Mouse (Mus musculus) stomach, embryonic 16.5 days (tissue): Measurements from ENCODE around the gene Tpm1. TPM values are rescaled to one million over a fixed set of nuclear protein-coding genes. Genes with fewer than 3 reads are reported as not detected.

Experiments
- ATAC-seq: fragments of 200-750 bp; cut with Nextera tagmentation; 2 replicates; pipeline ENCODE4 v1.8.0; 2017; ENCODE audit warnings: moderate number of reproducible peaks, moderate TSS enrichment; ENCODE audit not compliant: insufficient read depth, low FRiP score
- H3K27ac ChIP-seq: fragments of 300-500 bp; sonication (generic); 2 replicates; pipeline ENCODE4 v1.5.1; 2014; ENCODE audit warnings: low read length
- H3K27me3 ChIP-seq: fragments of 300-500 bp; sonication (generic); 2 replicates; pipeline ENCODE4 v1.6.1; 2014; ENCODE audit warnings: low read length, control low read depth, mixed read lengths; ENCODE audit not compliant: control insufficient read depth, insufficient read depth
- H3K36me3 ChIP-seq: fragments of 300-500 bp; sonication (generic); 2 replicates; pipeline ENCODE4 v1.6.1; 2014; ENCODE audit warnings: low read length; ENCODE audit not compliant: control insufficient read depth, insufficient read depth
- H3K4me1 ChIP-seq: fragments of 300-500 bp; sonication (generic); 2 replicates; pipeline ENCODE4 v1.6.1; 2014; ENCODE audit warnings: low read length, control low read depth, mixed read lengths; ENCODE audit not compliant: control insufficient read depth, insufficient read depth
- H3K4me2 ChIP-seq: fragments of 300-500 bp; sonication (generic); 2 replicates; pipeline ENCODE4 v1.6.1; 2014; ENCODE audit warnings: low read depth, low read length, mixed read lengths
- H3K4me3 ChIP-seq: fragments of 300-500 bp; sonication (generic); replicated peaks from 2 replicates; pipeline ENCODE4 v1.5.1; 2014; ENCODE audit warnings: mild to moderate bottlenecking, low read length
- H3K9ac ChIP-seq: fragments of 300-500 bp; sonication (generic); 2 replicates; pipeline ENCODE4 v1.6.1; 2014; ENCODE audit warnings: low read length
- H3K9me3 ChIP-seq: fragments of 300-500 bp; sonication (generic); replicated peaks from 2 replicates; pipeline ENCODE4 v1.6.1; 2016; ENCODE audit warnings: low read length, control low read depth; ENCODE audit not compliant: control insufficient read depth
- WGBS: fragments of 180-500 bp; shearing (Covaris S2); extraction: QIAGEN DNeasy Blood & Tissue Kit; methylation state at CpG from one replicate; pipeline ENCODE4 v1.1.7; 2014; 5-methylcytosine and 5-hydroxymethylcytosine counted together
- polyA plus RNA-seq: library from polyadenylated mRNA; unstranded; fragments of >200 nt; fragmentation: Nextera tagmentation; extraction: Ambion mirVana; gene quantifications from 2 replicates; pipeline ENCODE4 v1.2.1, GENCODE M21; 2015

The Tpm1 gene
- polyA plus RNA-seq, 1 experiment from 2014 or later = 1,473 TPM

DNA sequence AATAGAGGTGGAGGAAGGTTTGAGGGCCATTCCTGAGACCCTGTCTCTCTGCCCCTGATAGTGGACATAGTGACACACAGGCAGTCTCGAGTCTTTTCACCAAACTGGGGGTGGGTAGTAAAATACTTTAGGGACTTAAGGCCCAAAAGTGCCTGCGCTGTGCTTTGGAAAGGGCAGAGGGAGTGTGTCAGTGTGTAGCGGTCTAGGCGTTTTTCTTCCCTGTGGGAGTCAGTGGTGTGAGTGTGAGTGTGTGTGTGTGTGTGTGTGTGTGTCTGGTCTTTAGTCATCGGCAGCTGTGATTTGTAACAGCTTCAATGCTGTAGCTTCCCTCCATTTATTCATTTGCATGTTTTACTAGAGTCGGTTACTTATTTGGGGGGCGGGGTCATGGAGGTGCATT lies 630 bp upstream of the Tpm1 start:
- 17% methylated on average over 7 of the region's 7 CpGs for WGBS
- peak overlapping the region; percentile 79 for H3K4me3 ChIP-seq
- peak overlapping the region; percentile 96 for H3K27ac ChIP-seq
- H3K27me3 ChIP-seq = no peaks in the 10 kb centered on the region
- no peak for ATAC-seq
- H3K9me3 ChIP-seq = no peaks in the 10 kb centered on the region
- H3K36me3 ChIP-seq = no peaks in the 10 kb centered on the region
- H3K4me1 ChIP-seq = peaks cover 19% of the 10 kb centered on the region
- peak overlapping the region; percentile 82 for H3K4me2 ChIP-seq
- H3K9ac ChIP-seq = peak overlapping the region; percentile 95

DNA sequence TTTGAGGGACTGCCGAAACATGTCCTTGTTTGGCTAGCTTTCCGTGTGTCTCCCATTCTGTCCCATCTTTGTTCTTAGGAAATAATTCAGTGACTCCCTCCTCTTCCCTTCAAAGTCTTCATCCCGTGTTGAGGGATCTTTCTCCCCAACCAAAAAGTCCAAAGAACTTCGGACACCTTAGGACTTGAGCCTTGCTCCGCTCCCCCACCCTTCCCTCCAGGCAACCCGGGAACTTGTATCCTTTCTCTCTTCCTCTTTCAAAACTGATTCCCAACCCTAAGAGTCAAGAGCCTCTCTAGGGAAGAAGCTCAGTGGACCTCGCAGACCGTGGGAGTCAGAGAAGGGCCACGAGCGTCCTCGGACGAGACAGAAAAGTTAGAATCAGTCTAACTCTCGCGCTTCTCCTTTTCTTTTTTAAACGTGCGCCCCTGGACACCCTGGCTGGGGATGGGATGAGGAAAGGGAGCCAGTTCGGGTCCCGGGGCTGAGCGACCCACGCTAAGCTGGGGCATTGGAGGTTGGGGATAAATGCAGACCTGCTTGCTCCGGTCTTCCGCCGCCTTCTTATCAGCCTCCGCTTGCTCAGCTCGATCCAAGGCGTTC lies 622 bp downstream of the Tpm1 start:
- peak overlapping the region; percentile 79 for H3K4me3 ChIP-seq
- peaks cover 23% of the 10 kb centered on the region for H3K4me1 ChIP-seq
- WGBS = 1% methylated on average over 26 of the region's 26 CpGs
- H3K27ac ChIP-seq = peak overlapping the region; percentile 96
- H3K9me3 ChIP-seq = no peaks in the 10 kb centered on the region
- H3K27me3 ChIP-seq = no peaks in the 10 kb centered on the region
- no peak for ATAC-seq
- peak overlapping the region; percentile 95 for H3K9ac ChIP-seq
- no peaks in the 10 kb centered on the region for H3K36me3 ChIP-seq
- peak overlapping the region; percentile 82 for H3K4me2 ChIP-seq

DNA sequence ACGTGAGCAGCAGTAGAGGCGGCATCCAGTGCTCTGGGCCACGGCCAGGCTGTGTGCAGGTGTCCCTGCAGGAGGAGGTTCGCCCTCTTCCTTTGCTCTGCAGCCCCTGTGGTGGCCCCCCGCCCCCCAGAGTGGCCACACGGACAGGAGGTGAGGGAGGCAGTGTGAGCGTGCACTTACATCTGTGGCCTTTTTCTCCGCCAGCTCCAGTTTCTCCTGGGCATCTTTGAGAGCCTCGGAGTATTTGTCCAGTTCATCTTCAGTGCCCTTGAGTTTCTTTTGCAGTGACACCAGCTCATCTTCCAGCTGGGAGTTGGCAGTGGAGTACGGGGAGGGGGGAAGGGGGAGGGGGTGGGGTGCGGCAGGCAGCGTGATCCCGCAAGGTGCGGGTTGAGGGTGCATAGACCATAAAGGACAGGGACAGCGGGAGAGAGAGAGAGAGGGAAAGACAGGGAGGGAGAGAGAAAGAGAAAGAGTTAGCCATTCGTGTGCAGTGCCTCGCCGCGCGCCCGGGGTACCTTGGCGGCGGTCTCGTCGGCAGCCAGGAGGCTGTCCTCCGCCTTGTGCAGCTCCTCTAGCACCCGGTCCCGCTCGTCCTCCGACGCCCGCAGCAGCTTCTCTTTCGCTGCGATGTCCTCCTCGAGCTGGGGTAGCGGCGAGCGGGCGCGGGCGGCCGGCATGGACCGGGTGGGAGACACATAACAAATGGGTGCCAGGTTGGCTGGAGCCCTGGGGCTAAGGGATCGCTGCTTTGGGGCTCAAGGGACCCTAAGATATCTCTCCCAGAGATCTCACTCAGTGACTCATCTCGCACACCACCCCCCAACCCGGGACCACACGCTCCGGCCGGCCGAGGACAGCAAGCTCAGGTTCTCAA lies 1.4 kb downstream of the Tpm1 start:
- peaks cover 23% of the 10 kb centered on the region for H3K4me1 ChIP-seq
- H3K27me3 ChIP-seq = no peaks in the 10 kb centered on the region
- WGBS = under 1% methylated on average over 46 of the region's 50 CpGs
- peak overlapping the region; percentile 82 for H3K4me2 ChIP-seq
- peak overlapping the region; percentile 95 for H3K9ac ChIP-seq
- no peak for ATAC-seq
- no peaks in the 10 kb centered on the region for H3K9me3 ChIP-seq
- H3K4me3 ChIP-seq = peak overlapping the region; percentile 79
- peak overlapping the region; percentile 96 for H3K27ac ChIP-seq
- H3K36me3 ChIP-seq = no peaks in the 10 kb centered on the region

DNA sequence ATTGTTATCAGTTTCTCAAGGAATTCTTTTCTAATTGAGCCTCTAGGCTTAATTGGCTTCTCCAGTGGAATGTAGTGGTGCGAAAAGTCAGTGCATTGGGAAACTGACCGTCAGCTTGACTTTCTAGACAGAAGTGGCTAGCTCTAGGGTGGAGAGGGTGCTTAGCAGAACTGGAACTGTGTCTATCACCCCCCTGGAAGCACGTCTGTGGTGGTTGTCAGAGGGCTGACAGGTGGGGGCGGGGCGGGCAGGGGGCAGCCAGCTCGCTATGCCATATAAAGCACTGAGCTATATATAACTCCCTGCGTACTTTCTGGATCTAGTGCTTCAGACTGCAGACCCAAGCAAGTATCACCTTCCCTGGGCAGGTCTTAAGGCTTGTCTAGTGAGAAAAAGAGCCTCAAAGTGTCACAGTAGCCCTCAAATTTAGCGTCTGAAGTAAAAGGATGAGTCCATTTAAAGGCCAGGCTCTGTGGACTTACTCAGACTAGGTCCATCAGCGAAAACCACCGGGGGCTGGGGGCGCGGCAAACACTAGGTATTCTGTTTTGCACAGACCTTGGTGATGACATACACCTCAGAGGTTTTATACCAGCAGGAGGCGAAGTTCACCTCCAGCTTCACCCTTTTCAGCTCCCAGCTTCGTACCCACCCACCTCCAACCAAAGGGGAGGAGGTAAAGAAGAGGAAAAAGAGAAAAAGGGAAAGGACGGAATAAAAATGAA lies 2.2 kb downstream of the Tpm1 start:
- peak overlapping the region; percentile 79 for H3K4me3 ChIP-seq
- H3K27ac ChIP-seq = peak overlapping the region; percentile 96
- peak overlapping the region; percentile 82 for H3K4me2 ChIP-seq
- WGBS = 8% methylated on average over 15 of the region's 15 CpGs
- H3K9ac ChIP-seq = peak overlapping the region; percentile 95
- H3K9me3 ChIP-seq = no peaks in the 10 kb centered on the region
- no peaks in the 10 kb centered on the region for H3K27me3 ChIP-seq
- H3K36me3 ChIP-seq = no peaks in the 10 kb centered on the region
- ATAC-seq = no peak
- H3K4me1 ChIP-seq = peaks cover 26% of the 10 kb centered on the region

DNA sequence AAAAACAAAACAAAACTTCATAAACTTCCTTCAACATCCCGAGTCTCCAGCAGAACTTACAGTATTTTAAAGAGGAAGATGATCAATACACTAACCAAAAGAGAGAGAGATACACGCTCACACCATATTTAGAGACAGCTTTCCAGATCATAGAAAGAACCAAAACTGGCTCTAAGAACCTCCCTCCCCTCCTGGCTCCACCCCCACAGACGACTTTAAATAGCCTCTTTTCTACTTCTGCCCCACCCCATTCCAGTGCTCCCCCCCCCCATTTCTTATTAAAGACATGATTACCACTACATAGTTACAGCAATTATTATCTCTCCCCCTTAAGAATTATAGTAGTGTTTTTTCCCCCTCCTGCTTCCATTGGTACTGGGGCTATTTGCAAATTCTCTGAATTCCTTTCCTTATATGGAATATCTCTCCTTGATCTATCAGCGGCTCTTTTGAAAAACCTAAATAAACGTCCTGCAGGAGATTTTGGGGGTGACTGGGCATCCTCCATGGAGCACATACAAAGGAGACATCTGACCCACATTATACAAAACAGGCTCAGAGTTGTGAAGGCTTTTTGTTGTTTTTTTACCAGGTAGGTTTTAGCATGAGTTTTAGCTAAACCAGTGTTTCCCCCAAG lies 3.1 kb downstream of the Tpm1 start:
- Histone ChIP-seq H3K27me3 (no peaks in the 10 kb centered on the region), H3K9me3 (no peaks in the 10 kb centered on the region), H3K4me1 (peaks cover 35% of the 10 kb centered on the region), H3K9ac (peak overlapping the region; percentile 95; the same call in 1 of the 2 replicates), H3K27ac (peak overlapping the region; percentile 96), H3K4me2 (peak overlapping the region; percentile 82), H3K4me3 (peak overlapping the region; percentile 79), H3K36me3 (no peaks in the 10 kb centered on the region)
- ATAC-seq = no peak
- 14% methylated on average over 5 of the region's 5 CpGs for WGBS

DNA sequence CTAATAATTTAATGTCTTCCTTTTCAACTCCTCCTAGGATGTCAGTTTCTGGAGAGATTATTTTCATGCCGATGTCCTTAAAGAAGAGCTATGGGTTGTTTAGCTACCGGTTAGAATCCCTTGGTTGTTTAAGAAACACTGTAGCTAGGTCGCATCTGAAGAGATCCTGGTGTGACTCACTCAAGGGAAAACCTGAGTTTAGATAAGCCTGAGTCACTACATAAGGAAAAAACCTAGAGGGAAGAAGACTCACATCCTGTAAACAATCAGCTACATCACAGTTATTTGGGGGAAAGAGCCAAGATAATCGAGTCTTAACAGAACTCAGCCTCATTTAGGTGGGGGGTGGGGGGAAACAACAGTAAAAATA lies 3.9 kb downstream of the Tpm1 start:
- H3K4me3 ChIP-seq = peak overlapping the region; percentile 79
- peak overlapping the region; percentile 66 for H3K27ac ChIP-seq
- no peak for ATAC-seq
- 20% methylated on average over 4 of the region's 4 CpGs for WGBS
- no peaks in the 10 kb centered on the region for H3K36me3 ChIP-seq
- no peaks in the 10 kb centered on the region for H3K27me3 ChIP-seq
- peaks cover 42% of the 10 kb centered on the region for H3K4me1 ChIP-seq
- peak overlapping the region; percentile 56; the same call in 1 of the 2 replicates for H3K9ac ChIP-seq
- H3K9me3 ChIP-seq = no peaks in the 10 kb centered on the region
- H3K4me2 ChIP-seq = peak overlapping the region; percentile 82

DNA sequence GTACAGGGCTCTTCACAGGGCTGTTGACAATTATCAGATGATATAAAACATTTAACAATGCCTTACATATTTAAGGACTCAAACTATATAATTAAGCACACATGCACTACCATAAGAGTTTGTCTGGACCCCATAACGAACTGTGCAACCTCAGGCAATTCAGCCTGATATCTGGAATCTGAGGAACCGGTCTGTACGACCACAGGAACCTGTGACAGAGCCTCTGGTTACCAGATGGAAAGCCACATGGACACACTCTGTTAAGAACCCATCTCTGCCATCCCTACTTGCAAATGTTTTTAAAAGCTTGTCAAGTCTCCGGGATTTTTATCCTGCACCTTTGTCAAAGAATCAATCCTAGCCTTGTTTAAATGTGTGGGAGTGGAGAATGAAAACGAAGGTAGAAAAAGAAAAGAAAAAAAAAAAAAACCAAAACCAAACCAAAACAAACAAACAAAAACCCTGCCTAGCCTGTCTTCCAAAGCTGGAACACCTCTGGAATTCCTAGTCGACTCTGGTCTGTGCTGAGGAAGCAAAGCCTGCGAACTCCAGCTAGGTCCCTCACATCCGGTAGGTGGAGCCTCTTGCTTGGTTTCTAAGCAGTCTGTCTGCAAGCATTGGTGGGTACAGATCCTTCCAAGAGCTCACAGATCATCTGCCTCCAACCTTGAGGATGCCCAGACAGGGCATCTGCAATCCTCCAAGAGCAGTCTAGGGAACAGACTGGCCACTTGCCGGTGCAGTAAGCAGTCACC lies 4.5 kb downstream of the Tpm1 start:
- Histone ChIP-seq H3K4me3 (peak overlapping the region; percentile 79), H3K27ac (peak overlapping the region; percentile 66), H3K4me1 (peaks cover 48% of the 10 kb centered on the region), H3K27me3 (no peaks in the 10 kb centered on the region), H3K9ac (peak overlapping the region; percentile 56; the same call in 1 of the 2 replicates), H3K4me2 (peak overlapping the region; percentile 82), H3K9me3 (no peaks in the 10 kb centered on the region), H3K36me3 (no peaks in the 10 kb centered on the region)
- WGBS = 28% methylated on average over 9 of the region's 9 CpGs
- ATAC-seq = no peak
